Mouse (Mus musculus) forebrain, embryonic 15.5 days (tissue): ENCODE data around the gene 4930451I11Rik. TPM values are rescaled to one million over a fixed set of nuclear protein-coding genes. Genes with fewer than 3 reads are reported as not detected.
A peak's percentile ranks its signal among the peaks of the same experiment; 100 is the strongest.

Experiments used
- ATAC-seq: fragments of 200-750 bp; cut with Nextera tagmentation; replicated peaks from 2 replicates; pipeline ENCODE4 v1.8.0; 2017; ENCODE audit warnings: mild to moderate bottlenecking, moderate TSS enrichment, moderate library complexity
- H3K27ac ChIP-seq: fragments of 300-500 bp; sonication (generic); replicated peaks from 2 replicates; pipeline ENCODE4 v1.5.1; 2015; ENCODE audit warnings: mild to moderate bottlenecking, inconsistent platforms
- H3K27me3 ChIP-seq: fragments of 300-500 bp; sonication (generic); 2 replicates; pipeline ENCODE4 v1.6.1; 2015; ENCODE audit warnings: inconsistent platforms
- H3K36me3 ChIP-seq: fragments of 300-500 bp; sonication (generic); 2 replicates; pipeline ENCODE4 v1.6.1; 2015; ENCODE audit warnings: mild to moderate bottlenecking, inconsistent platforms
- H3K4me1 ChIP-seq: fragments of 300-500 bp; sonication (generic); 2 replicates; pipeline ENCODE4 v1.6.1; 2015; ENCODE audit warnings: inconsistent platforms
- H3K4me2 ChIP-seq: fragments of 300-500 bp; sonication (generic); replicated peaks from 2 replicates; pipeline ENCODE4 v1.6.1; 2015; ENCODE audit warnings: mild to moderate bottlenecking, inconsistent platforms
- H3K4me3 ChIP-seq: fragments of 300-500 bp; sonication (generic); 2 replicates; pipeline ENCODE4 v1.5.1; 2015; ENCODE audit warnings: mild to moderate bottlenecking, inconsistent platforms
- H3K9ac ChIP-seq: fragments of 300-500 bp; sonication (generic); replicated peaks from 2 replicates; pipeline ENCODE4 v1.6.1; 2015; ENCODE audit warnings: mild to moderate bottlenecking, inconsistent platforms
- H3K9me3 ChIP-seq: fragments of 300-500 bp; sonication (generic); 2 replicates; pipeline ENCODE4 v1.6.1; 2016; ENCODE audit warnings: inconsistent platforms
- WGBS: fragments of 180-500 bp; shearing (Covaris S2); methylation state at CpG from one replicate; pipeline ENCODE4 v1.1.7; 2015; ENCODE audit warnings: mixed read lengths; 5-methylcytosine and 5-hydroxymethylcytosine counted together
- polyA plus RNA-seq: library from polyadenylated mRNA; unstranded; fragments of >200 nt; fragmentation: Nextera tagmentation; extraction: Ambion mirVana; gene quantifications from 2 replicates; pipeline ENCODE4 v1.2.1, GENCODE M21; 2015

The 4930451I11Rik gene
- polyA plus RNA-seq, 1 experiment from 2014 or later: not detected

- Histone ChIP-seq H3K27ac (peak overlapping the region; percentile 93), H3K27me3 (no peaks in the 10 kb centered on the region), H3K4me2 (peak overlapping the region; percentile 88), H3K4me1 (peaks cover 37% of the 10 kb centered on the region), H3K4me3 (peak overlapping the region; percentile 58), H3K9ac (peak overlapping the region; percentile 66), H3K9me3 (no peaks in the 10 kb centered on the region), H3K36me3 (peaks cover 28% of the 10 kb centered on the region)
- under 1% methylated on average over 40 of the region's 40 CpGs for WGBS
- ATAC-seq: no peak
These were observed 33.1 kb downstream of the 4930451I11Rik start for GRCm38 (mm10) chr7:126798127-126799049.

GRCm38 (mm10) chr7:126797411-126798126 is 33.9 kb downstream of the 4930451I11Rik start, which contains the start of gene Fam57b:
Fam57b (plus strand) TSS chr7:126797668.
- peak within 1 kb of the TSS; percentile 58 for H3K4me3 ChIP-seq
- peak within 1 kb of the TSS; percentile 88 for H3K4me2 ChIP-seq
- peaks cover 44% of the 10 kb centered on the region for H3K4me1 ChIP-seq
- H3K9me3 ChIP-seq: no peaks in the 10 kb centered on the region
- H3K36me3 ChIP-seq: peaks cover 28% of the 10 kb centered on the region
- H3K9ac ChIP-seq: peak within 1 kb of the TSS; percentile 66
- H3K27me3 ChIP-seq: no peaks in the 10 kb centered on the region
- H3K27ac ChIP-seq: peak within 1 kb of the TSS; percentile 93
- 25% methylated on average over 21 of the region's 21 CpGs for WGBS
- no peak for ATAC-seq

GRCm38 (mm10) chr7:126796350-126796932 is 35.0 kb downstream of the 4930451I11Rik start:
- Histone ChIP-seq H3K27me3 (no peaks in the 10 kb centered on the region), H3K4me3 (0 out of 2 replicates have a peak overlapping the region, but pooled peaks have one; percentile 58), H3K4me2 (no peak overlapping the region), H3K36me3 (peaks cover 28% of the 10 kb centered on the region), H3K4me1 (peaks cover 48% of the 10 kb centered on the region), H3K27ac (no peak overlapping the region), H3K9ac (0 out of 2 replicates have a peak overlapping the region, but pooled peaks have one; percentile 66), H3K9me3 (no peaks in the 10 kb centered on the region)
- WGBS: 67% methylated on average over 8 of the region's 8 CpGs
- ATAC-seq: no peak

DNA sequence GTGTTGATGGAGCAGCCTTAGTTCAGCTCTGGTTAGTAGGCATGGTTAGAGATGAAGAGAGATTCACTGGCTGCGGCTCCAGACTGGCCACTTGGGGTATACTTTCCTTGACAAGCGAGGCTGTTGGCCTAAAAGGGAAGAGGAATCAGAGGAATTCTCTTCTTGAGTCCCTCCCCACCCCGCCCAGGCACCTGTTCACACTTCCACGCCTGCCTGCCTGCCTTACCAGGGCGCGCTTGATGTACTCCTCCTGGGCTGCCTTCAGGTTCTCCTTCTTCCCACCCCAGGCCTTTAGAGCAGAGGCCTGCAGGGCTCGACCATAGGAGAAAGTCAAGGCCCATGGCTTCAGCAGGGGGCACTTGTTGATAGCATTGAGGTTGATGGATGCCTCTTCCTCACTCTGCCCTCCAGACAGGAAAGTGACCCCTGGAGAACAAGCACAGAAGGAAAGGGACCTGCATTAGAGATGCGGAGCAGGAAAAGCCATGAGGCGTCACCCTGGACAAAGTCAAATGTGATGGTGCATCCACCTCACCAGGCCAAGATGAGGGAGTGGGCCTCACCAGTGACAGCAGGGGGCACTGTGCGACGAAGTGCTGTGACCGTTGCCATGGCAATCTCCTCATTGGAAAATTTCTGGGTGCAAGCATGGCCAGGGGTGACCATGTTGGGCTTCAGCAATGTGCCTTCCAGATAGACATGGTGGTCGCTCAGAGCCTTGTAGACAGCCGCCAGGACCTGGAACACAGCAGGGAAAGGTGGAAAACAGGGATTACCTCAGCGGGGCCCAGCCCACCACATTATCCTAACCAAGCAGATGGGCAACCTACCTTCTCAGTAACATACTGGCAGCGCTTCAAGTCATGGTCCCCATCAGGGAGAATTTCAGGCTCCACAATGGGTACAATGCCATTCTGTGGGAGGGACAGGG is 35.8 kb downstream of the 4930451I11Rik start:
- 76% methylated on average over 16 of the region's 16 CpGs for WGBS
- Histone ChIP-seq H3K4me3 (no peak overlapping the region), H3K27me3 (no peaks in the 10 kb centered on the region), H3K27ac (no peak overlapping the region), H3K9ac (no peak overlapping the region), H3K4me2 (no peak overlapping the region), H3K36me3 (peaks cover 28% of the 10 kb centered on the region), H3K9me3 (no peaks in the 10 kb centered on the region), H3K4me1 (peaks cover 55% of the 10 kb centered on the region)
- ATAC-seq: no peak

- H3K9ac ChIP-seq: no peak overlapping the region
- no peak for ATAC-seq
- H3K36me3 ChIP-seq: peaks cover 32% of the 10 kb centered on the region
- H3K27me3 ChIP-seq: no peaks in the 10 kb centered on the region
- H3K9me3 ChIP-seq: no peaks in the 10 kb centered on the region
- H3K4me2 ChIP-seq: no peak overlapping the region
- no peak overlapping the region for H3K4me3 ChIP-seq
- H3K4me1 ChIP-seq: peaks cover 49% of the 10 kb centered on the region
- 81% methylated on average over 4 of the region's 4 CpGs for WGBS
- H3K27ac ChIP-seq: no peak overlapping the region
These were observed 37.2 kb downstream of the 4930451I11Rik start for GRCm38 (mm10) chr7:126794271-126794605.

GRCm38 (mm10) chr7:126793456-126794270 is 37.8 kb downstream of the 4930451I11Rik start:
- Histone ChIP-seq H3K4me1 (peaks cover 49% of the 10 kb centered on the region), H3K9ac (no peak overlapping the region), H3K4me2 (no peak overlapping the region; the same call in 1 of the 2 replicates), H3K9me3 (no peaks in the 10 kb centered on the region), H3K4me3 (no peak overlapping the region), H3K27me3 (no peaks in the 10 kb centered on the region), H3K27ac (0 out of 2 replicates have a peak overlapping the region, but pooled peaks have one; percentile 95), H3K36me3 (peaks cover 38% of the 10 kb centered on the region)
- ATAC-seq: no peak
- 74% methylated on average over 4 of the region's 4 CpGs for WGBS

- 31% methylated on average over 11 of the region's 11 CpGs for WGBS
- Histone ChIP-seq H3K27ac (peak overlapping the region; percentile 95), H3K4me3 (peak overlapping the region; percentile 93), H3K27me3 (no peaks in the 10 kb centered on the region), H3K9me3 (no peaks in the 10 kb centered on the region), H3K4me2 (peak overlapping the region; percentile 93), H3K9ac (peak overlapping the region; percentile 90), H3K36me3 (peaks cover 45% of the 10 kb centered on the region), H3K4me1 (peaks cover 42% of the 10 kb centered on the region)
- peak; percentile 44 for ATAC-seq
These were observed 38.6 kb downstream of the 4930451I11Rik start for GRCm38 (mm10) chr7:126792721-126793443.

DNA sequence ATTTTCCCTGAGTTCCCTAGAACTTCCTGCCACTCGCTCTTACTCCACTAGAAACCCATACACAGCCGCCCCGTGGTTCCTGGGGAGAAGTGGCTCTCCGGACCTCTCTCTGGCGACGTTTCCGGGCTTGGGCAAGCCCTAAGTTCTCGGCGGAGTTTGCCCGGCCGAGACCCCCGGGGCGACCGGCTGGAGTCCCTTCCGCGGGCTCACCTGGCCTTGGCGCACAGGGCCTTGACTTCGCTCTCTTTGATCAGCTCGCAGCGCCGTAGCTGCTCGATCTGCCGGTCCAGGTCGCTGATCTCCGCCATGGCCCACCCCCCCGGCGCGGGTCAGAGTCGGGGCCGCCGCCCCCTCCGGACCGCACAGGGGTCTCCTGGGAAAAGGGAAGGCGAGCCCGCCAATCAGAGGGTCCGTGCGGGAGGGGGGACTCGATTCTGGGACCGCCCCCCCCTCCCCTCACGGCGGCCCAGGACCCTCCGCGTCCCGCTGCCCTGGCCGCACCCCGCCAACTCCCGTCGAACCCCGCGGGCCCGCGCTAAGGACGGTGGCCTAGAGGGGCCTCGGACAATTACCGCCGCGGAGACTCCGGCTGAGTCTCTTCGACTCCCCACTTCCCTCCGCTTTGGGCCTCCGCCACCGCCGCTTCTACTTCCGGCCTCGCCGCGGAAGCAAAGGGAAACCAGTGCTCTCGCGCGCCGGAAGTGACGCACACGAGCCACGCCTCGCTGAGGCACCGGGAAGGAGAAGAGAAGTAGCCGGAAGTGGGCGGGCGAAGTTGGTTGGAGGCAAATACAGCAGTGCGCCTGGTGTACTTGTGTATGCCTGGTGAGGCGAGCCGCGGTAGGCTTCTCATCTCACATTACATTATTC is 39.4 kb downstream of the 4930451I11Rik start, which contains the start of gene Ppp4c:
Gene Ppp4c (minus strand): TSS at position 646 of the 870 bp plus-strand sequence.
- H3K4me3 ChIP-seq: peak within 1 kb of the TSS; percentile 93
- peak within 1 kb of the TSS; percentile 93 for H3K4me2 ChIP-seq
- H3K27ac ChIP-seq: peak within 1 kb of the TSS; percentile 95
- H3K27me3 ChIP-seq: no peaks in the 10 kb centered on the region
- H3K4me1 ChIP-seq: peaks cover 34% of the 10 kb centered on the region
- under 1% methylated on average over 79 of the region's 83 CpGs for WGBS
- H3K9ac ChIP-seq: peak within 1 kb of the TSS; percentile 90
- ATAC-seq: peak; percentile 97
- peaks cover 53% of the 10 kb centered on the region for H3K36me3 ChIP-seq
- H3K9me3 ChIP-seq: no peaks in the 10 kb centered on the region

DNA sequence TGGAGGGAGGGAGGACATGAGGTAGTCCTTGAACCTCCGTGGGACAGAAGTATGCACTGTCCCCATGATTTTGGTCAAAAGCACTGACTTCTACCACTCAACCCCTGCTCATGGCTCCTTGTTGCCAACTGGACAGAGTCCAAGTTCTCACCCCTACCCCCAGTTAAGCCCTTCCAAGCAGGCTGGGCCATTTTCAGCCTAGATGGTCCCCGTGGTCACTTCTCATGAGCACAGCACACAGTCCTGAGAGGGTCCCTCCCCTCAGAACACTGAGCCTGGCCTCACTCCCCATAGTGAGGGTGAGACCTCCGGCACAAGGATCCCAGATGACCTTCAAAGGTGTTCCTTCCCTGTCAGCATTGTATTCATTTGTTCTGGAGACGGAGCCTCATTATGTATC is 42.3 kb downstream of the 4930451I11Rik start:
- 84% methylated on average over 4 of the region's 4 CpGs for WGBS
- Histone ChIP-seq H3K4me3 (no peak overlapping the region), H3K36me3 (peaks cover 54% of the 10 kb centered on the region), H3K4me1 (peaks cover 22% of the 10 kb centered on the region), H3K9me3 (no peaks in the 10 kb centered on the region), H3K27me3 (no peaks in the 10 kb centered on the region), H3K27ac (no peak overlapping the region), H3K4me2 (no peak overlapping the region), H3K9ac (no peak overlapping the region)
- ATAC-seq: no peak
